Mouse (Mus musculus): ENCODE measurements around the gene Mta1. TPM values are rescaled to one million over a fixed set of nuclear protein-coding genes. Genes with fewer than 3 reads are reported as not detected.

The Mta1 gene
- polyA plus RNA-seq, 1 experiment from 2014 or later, result 18.7 TPM

DNA sequence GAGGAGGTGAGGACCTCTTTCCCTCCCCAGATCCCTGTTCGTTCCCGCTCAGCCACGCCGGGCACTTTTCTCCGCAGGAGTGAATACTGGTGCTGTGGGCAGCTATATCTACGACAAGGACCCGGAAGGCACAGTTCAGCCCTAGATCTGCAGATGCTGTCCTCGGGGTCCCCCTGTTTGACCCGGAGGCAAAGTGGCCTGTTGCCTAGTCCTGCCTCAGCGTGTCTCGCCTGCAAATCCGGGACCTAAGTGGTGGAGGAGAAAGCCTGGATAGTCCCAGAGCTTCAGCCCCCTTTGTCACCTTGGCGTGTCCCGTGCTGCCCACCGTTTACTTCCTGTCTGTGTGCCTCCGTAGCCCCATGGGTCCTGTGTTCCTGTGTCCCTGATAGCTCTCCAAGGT lies 46.8 kb downstream of the Mta1 start:
- Histone ChIP-seq H3K4me3 (no peak overlapping the region), H3K9ac (no peak overlapping the region), H3K4me1 (peaks cover 26% of the 10 kb centered on the region), H3K4me2 (replicated peaks) (no peak overlapping the region), H3K27ac (no peak overlapping the region), H3K27me3 (peaks cover 96% of the 10 kb centered on the region), H3K9me3 (no peaks in the 10 kb centered on the region), H3K36me3 (no peaks in the 10 kb centered on the region)
- 91% methylated on average over 16 of the region's 16 CpGs for WGBS
- ATAC-seq (ENCODE audit: low FRiP score, low read depth), result no peak

DNA sequence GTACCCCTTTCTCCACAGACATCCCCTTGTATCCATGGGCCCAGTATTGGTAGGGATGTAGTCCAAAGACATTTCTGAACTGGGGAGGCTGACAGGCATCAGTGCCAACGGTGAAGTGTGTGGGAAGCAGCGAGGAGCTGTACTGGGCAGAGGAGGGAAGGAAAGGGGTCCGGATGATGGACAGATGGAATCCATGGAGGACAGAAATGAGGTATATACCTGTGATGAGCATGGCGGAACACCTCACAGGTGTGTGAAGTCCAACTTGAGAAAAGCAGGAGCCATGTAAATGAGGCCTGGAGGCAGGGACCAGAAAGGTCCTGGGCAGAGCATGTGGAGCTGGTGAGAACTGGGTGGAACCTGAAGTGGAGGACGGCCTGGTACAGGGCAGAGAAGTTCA lies 47.5 kb downstream of the Mta1 start:
- H3K27me3 ChIP-seq, result peaks cover 96% of the 10 kb centered on the region
- H3K4me2 ChIP-seq (replicated peaks), result no peak overlapping the region
- H3K27ac ChIP-seq, result no peak overlapping the region
- 87% methylated on average over 5 of the region's 5 CpGs for whole genome bisulfite sequencing
- H3K9me3 ChIP-seq, result no peaks in the 10 kb centered on the region
- H3K4me3 ChIP-seq, result no peak overlapping the region
- no peaks in the 10 kb centered on the region for H3K36me3 ChIP-seq
- peaks cover 24% of the 10 kb centered on the region for H3K4me1 ChIP-seq
- no peak for ATAC-seq (ENCODE audit: low FRiP score, low read depth)
- no peak overlapping the region for H3K9ac ChIP-seq

DNA sequence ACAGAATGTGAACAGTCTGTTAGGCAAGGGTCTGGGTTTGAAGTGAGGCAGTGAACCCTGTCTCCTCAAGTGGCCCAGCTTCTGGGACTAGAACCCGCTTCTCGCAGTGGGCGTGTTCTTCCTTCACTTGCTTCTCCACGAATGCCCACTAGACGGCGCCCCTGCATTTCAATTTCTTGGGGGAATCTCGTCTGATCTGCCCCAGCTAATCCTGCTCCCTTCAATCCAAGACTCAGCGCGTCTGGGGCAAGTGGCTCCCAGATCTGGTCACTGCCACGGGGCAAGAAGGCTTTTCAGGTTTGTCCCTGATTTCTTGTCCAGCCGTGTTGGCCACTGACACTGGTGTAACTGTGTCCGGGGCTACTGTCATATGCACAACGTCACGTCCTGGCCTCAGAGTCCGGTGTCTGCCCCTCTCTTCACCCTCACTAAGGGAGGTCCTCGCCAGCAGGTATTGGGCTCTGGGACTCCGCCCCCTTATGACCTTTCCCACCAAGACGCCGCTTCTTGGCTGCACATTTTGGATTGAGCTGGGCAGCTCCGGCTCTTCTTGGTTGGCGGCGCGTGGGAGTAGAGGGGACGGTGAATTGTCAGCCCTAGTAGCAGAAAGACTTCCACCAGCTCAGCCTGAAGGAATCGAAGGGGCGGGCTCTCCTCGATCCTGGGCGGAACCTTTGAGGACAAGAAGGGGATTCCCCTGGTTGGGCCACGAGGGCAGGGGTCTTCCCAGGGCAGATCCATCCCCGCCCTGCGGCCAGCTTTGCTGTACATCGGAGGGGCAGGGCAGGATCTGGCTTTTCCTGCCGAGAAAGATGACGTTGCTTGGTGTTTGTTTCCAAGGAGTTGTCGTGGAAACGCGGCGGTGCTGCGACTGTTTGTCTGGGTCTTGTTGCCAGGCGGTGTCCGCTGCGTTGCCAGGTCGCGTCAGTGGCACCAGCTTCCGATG lies 48.3 kb downstream of the Mta1 start, which contains the start of gene Crip1:
Gene Crip1 (plus strand): TSS at position 205 of the 946 bp plus-strand sequence.
- Histone ChIP-seq H3K4me3 (peak within 1 kb of the TSS; percentile 21; the same call in 1 of the 2 replicates), H3K36me3 (no peaks in the 10 kb centered on the region), H3K4me2 (replicated peaks) (peak within 1 kb of the TSS; percentile 50), H3K27me3 (peaks cover 96% of the 10 kb centered on the region), H3K4me1 (peaks cover 21% of the 10 kb centered on the region), H3K27ac (no peak within 1 kb of the TSS), H3K9me3 (no peaks in the 10 kb centered on the region), H3K9ac (no peak within 1 kb of the TSS)
- peak; percentile 13; the same call in 1 of the 2 replicates for ATAC-seq (ENCODE audit: low FRiP score, low read depth)
- WGBS, result 10% methylated on average over 45 of the region's 45 CpGs

DNA sequence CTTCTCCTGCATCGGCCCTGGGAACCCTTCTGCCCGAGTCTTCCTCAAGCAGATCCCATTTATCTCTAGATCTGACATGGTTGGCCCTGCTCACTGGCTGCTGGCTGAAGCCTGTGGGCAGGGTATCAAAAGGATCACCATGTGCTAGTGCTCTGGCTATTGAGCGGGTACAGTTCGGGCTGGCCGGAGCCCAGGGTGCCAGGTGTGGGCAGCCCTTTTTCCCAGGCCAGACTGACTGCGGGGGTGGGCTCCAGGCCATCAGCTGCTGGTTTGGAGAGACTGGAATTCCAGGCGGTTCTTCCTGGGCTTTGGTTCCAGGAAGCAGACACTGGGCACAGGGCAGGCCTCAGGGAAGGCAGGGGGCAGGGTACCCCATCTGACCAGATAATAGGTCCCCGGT lies 49.4 kb downstream of the Mta1 start:
- Histone ChIP-seq H3K9ac (no peak overlapping the region), H3K27ac (no peak overlapping the region), H3K4me3 (no peak overlapping the region), H3K27me3 (peaks cover 95% of the 10 kb centered on the region), H3K9me3 (no peaks in the 10 kb centered on the region), H3K4me1 (peaks cover 26% of the 10 kb centered on the region), H3K4me2 (replicated peaks) (no peak overlapping the region), H3K36me3 (no peaks in the 10 kb centered on the region)
- no peak for ATAC-seq (ENCODE audit: low FRiP score, low read depth)
- 82% methylated on average over 8 of the region's 8 CpGs for WGBS

DNA sequence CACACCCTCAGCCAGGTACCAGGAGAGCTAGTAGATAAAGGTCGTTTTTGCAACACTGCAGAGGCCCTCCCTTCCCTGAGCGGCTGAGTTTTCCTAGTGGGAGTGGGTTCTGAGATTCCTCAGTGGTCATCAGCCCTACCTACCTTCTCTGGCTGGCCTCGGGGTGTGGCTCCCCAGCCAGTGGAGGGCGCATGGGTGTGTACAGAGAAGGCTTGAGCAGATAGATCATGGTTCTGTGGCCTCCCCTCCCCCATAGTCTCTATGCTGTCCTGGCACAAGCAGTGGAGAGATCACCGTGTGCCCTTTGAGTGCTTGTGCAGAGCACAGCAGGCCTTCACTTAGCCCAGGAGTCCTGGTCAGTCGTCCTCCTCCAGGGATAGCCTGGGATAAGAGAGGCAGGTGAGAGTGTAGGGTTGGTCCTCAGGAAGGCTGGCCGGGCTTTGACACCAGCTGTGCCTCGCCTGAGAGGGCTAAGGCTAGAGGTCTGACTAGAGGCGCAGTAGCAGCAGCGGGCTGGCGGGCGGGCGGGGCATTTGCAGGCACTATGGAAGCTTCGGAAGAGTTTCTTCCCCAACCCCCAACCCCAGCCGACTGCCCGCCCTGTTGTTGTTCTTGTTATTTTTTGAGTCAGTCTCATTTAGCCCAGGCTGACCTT lies 50.4 kb downstream of the Mta1 start:
- ATAC-seq (ENCODE audit: low FRiP score, low read depth), result no peak
- 26% methylated on average over 16 of the region's 16 CpGs for WGBS
- Histone ChIP-seq H3K9ac (no peak overlapping the region), H3K27ac (no peak overlapping the region), H3K4me1 (peaks cover 20% of the 10 kb centered on the region), H3K9me3 (no peaks in the 10 kb centered on the region), H3K27me3 (peaks cover 92% of the 10 kb centered on the region), H3K4me2 (replicated peaks) (no peak overlapping the region), H3K4me3 (no peak overlapping the region), H3K36me3 (no peaks in the 10 kb centered on the region)

DNA sequence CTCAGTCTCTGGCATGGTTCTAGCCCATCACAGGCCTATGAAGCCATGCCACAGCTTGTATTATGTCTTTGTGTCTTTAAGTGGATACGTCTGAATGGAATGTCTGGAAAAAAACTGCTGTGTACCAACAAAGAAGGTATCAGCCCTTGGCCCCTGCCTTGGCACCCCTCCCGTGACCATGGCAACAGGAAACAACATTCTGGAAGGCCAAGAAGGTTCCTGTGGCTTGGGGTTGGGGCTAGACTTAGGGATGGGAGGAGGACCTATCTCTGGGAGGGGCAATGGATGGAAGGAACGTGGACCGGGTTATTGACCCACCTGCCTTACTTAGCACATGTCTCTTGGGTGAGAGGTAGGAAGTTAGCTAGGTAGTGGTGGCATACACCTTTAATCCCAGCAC lies 51.3 kb downstream of the Mta1 start:
- H3K36me3 ChIP-seq, result no peaks in the 10 kb centered on the region
- peaks cover 90% of the 10 kb centered on the region for H3K27me3 ChIP-seq
- H3K9ac ChIP-seq, result no peak overlapping the region
- no peak overlapping the region for H3K4me2 ChIP-seq (replicated peaks)
- no peak for ATAC-seq (ENCODE audit: low FRiP score, low read depth)
- WGBS, result 74% methylated on average over 4 of the region's 4 CpGs
- no peak overlapping the region for H3K27ac ChIP-seq
- peaks cover 20% of the 10 kb centered on the region for H3K4me1 ChIP-seq
- no peak overlapping the region for H3K4me3 ChIP-seq
- H3K9me3 ChIP-seq, result no peaks in the 10 kb centered on the region

DNA sequence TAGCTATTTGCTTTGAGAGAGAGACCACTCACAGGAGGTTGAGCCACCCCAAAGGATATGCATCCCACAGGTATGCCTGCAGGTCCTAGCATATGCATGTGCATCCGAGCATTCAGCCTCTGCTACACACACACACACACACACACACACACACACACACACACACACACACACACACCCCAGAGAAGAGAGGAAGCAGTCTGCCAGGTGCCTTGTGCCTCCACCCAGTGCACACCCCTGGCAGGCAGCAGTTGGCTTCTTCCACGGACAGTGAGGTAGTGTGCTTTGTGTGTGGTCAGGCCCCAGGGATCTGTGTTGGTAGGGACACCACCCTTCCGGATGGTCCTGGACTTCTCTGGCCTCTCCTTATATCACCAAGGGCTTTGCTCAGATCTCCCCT lies 51.8 kb downstream of the Mta1 start:
- no peak overlapping the region for H3K4me3 ChIP-seq
- no peak overlapping the region for H3K4me2 ChIP-seq (replicated peaks)
- no peaks in the 10 kb centered on the region for H3K36me3 ChIP-seq
- WGBS, result 70% methylated on average over 3 of the region's 3 CpGs
- no peak overlapping the region for H3K9ac ChIP-seq
- H3K27me3 ChIP-seq, result peaks cover 87% of the 10 kb centered on the region
- H3K4me1 ChIP-seq, result peaks cover 25% of the 10 kb centered on the region
- no peaks in the 10 kb centered on the region for H3K9me3 ChIP-seq
- no peak overlapping the region for H3K27ac ChIP-seq
- no peak for ATAC-seq (ENCODE audit: low FRiP score, low read depth)

DNA sequence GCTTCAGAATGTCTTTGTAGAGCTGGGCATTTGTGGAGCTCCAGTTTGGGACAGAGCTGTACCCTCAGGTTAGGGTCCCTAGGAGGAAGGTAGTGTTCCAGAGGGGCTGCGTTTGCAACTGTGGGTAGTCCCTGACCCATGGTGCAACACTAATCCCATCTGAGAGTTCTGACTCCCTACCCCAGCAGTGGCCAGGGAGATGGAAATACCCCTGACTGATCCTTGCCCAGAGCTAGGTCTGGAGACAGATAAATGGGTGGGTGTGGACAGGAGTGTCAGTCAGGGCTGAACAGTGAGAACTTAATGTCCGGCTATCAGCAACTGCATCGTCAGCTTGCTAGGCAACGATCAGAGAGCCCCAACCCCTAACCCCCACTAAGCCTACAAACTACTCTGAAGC lies 52.5 kb downstream of the Mta1 start:
- no peaks in the 10 kb centered on the region for H3K36me3 ChIP-seq
- H3K4me1 ChIP-seq, result peaks cover 32% of the 10 kb centered on the region
- H3K27me3 ChIP-seq, result peaks cover 83% of the 10 kb centered on the region
- no peak overlapping the region for H3K4me2 ChIP-seq (replicated peaks)
- no peaks in the 10 kb centered on the region for H3K9me3 ChIP-seq
- no peak overlapping the region for H3K9ac ChIP-seq
- no peak overlapping the region for H3K4me3 ChIP-seq
- WGBS, result 58% methylated on average over 4 of the region's 4 CpGs
- no peak overlapping the region for H3K27ac ChIP-seq
- ATAC-seq (ENCODE audit: low FRiP score, low read depth), result no peak

DNA sequence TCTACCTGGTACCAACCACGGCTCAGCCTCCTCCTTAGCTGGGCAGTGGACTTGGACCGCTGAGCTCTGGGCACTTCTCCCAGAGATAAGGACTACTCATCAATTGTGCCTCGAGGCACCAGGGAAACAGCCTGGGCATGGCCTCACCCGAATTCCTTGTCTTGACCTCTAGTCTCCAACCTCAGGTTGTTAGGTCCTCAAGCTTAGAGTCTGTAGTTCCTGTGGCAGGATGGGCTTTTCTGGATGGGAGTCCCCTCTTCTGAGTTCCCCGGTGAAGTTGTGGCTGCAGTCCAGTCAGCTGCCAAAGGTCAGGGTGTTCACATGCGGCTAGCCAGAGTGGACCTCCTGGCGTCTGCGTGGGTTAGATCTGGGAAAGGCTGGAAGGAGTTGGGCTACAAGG lies 53.0 kb downstream of the Mta1 start:
- H3K36me3 ChIP-seq, result no peaks in the 10 kb centered on the region
- peak overlapping the region; percentile 85 for H3K4me2 ChIP-seq (replicated peaks)
- WGBS, result 74% methylated on average over 8 of the region's 8 CpGs
- peak overlapping the region; percentile 55 for H3K4me3 ChIP-seq
- H3K27ac ChIP-seq, result no peak overlapping the region
- ATAC-seq (ENCODE audit: low FRiP score, low read depth), result no peak
- no peaks in the 10 kb centered on the region for H3K9me3 ChIP-seq
- peaks cover 79% of the 10 kb centered on the region for H3K27me3 ChIP-seq
- peaks cover 32% of the 10 kb centered on the region for H3K4me1 ChIP-seq
- H3K9ac ChIP-seq, result no peak overlapping the region

DNA sequence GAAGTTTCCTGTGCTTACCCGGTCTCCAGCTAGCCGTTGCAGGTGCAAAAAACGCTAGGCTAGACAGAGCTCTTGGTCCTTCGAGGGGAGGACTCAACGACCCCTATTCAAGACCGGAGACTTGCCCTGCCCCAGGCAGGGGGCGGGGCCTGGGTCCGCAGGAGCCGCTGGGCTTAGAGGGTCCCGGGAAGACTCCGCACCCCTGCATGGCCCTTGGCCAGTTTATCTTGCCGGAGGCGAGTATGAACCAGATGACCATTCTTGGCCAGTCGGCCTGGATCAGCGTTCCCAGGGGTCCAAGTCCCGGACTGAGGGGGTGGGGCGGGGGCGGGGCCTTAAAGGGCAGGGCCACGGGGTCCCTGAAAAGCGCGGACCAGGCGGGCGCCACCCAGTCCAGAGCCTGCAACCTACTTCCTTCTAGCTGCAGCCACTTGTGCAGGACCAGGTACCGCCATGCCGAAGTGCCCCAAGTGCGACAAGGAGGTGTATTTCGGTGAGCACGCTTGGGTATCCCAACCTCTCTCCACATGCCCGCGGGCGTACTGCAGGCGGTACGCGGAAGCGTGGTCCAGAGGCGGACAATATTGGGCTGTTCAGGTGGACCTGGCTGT lies 53.7 kb downstream of the Mta1 start:
- ATAC-seq (ENCODE audit: low FRiP score, low read depth), result no peak
- Histone ChIP-seq H3K9me3 (no peaks in the 10 kb centered on the region), H3K4me1 (peaks cover 27% of the 10 kb centered on the region), H3K27ac (no peak overlapping the region), H3K36me3 (no peaks in the 10 kb centered on the region), H3K4me3 (peak overlapping the region; percentile 55), H3K4me2 (replicated peaks) (peak overlapping the region; percentile 85), H3K27me3 (peaks cover 72% of the 10 kb centered on the region), H3K9ac (peak overlapping the region; percentile 59)
- 1% methylated on average over 36 of the region's 36 CpGs for WGBS

DNA sequence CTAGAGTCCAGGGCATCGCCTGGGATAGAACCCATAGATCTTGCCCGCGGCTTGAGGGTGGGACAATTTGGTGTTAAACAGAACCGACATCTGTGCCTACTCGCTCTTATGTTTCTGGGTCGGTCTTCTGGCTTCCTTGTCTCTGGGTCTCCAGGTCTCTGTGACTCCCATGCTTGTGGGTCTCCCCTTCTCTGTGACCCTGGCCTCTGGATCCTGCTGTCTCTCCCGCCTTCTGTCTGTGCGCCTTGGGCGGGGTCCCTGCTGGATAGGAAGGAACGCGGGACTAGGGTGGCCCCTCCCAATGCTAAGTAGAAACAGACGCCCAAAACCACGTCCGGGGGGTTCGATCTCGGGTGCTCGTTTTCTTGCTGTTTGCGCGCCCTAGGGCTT lies 54.2 kb downstream of the Mta1 start:
- 15% methylated on average over 19 of the region's 19 CpGs for WGBS
- no peaks in the 10 kb centered on the region for H3K9me3 ChIP-seq
- ATAC-seq (ENCODE audit: low FRiP score, low read depth), result no peak
- peak overlapping the region; percentile 59 for H3K9ac ChIP-seq
- H3K27me3 ChIP-seq, result peaks cover 67% of the 10 kb centered on the region
- H3K27ac ChIP-seq, result no peak overlapping the region
- peak overlapping the region; percentile 55 for H3K4me3 ChIP-seq
- peaks cover 32% of the 10 kb centered on the region for H3K4me1 ChIP-seq
- no peaks in the 10 kb centered on the region for H3K36me3 ChIP-seq
- peak overlapping the region; percentile 85 for H3K4me2 ChIP-seq (replicated peaks)

DNA sequence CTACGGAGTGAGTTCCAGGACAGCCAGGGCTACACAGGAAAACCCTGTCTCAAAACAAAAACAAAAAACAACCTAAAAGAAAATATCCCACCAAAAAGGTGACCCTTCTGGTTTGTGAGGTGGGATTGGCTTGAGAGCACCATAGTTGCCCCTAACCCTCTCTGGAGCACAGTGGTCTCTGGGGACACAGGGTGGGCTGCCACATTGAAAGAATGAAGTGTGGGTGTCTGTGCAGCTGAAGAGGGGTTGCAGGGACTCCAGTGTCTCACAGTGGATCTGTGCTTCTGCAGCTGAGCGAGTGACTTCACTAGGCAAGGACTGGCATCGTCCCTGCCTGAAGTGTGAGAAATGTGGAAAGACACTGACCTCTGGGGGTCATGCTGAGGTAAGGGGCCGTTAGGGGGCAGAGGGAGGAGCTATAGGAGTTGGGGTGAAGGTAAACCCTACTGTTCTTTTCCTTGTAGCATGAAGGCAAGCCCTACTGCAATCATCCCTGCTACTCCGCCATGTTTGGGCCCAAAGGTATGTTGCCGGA lies 55.0 kb downstream of the Mta1 start:
- H3K27me3 ChIP-seq, result peaks cover 60% of the 10 kb centered on the region
- H3K36me3 ChIP-seq, result peaks cover under 1% of the 10 kb centered on the region; the same call in 1 of the 2 replicates
- no peak overlapping the region; the same call in 1 of the 2 replicates for H3K4me2 ChIP-seq (replicated peaks)
- ATAC-seq (ENCODE audit: low FRiP score, low read depth), result no peak
- H3K27ac ChIP-seq, result no peak overlapping the region
- no peaks in the 10 kb centered on the region for H3K9me3 ChIP-seq
- no peak overlapping the region for H3K4me3 ChIP-seq
- 75% methylated on average over 6 of the region's 6 CpGs for WGBS
- H3K4me1 ChIP-seq, result peaks cover 33% of the 10 kb centered on the region
- no peak overlapping the region for H3K9ac ChIP-seq

All from limb, embryonic 13.5 days (tissue).